Mouse (Mus musculus): ENCODE data around the gene Rfpl4.
"Not testable (repeated sequence)": the region's sequence is repeated elsewhere in the genome, so short reads cannot be mapped to it uniquely, and the experiment has no call there.

The Rfpl4 gene

GRCm38 (mm10) chr7:5080010-5080751 lies 36.6 kb downstream of the Rfpl4 start, which contains the start of gene Epn1:
Gene Epn1 (plus strand): TSS chr7:5080235.
- DNase-seq: peak; percentile 97

DNA sequence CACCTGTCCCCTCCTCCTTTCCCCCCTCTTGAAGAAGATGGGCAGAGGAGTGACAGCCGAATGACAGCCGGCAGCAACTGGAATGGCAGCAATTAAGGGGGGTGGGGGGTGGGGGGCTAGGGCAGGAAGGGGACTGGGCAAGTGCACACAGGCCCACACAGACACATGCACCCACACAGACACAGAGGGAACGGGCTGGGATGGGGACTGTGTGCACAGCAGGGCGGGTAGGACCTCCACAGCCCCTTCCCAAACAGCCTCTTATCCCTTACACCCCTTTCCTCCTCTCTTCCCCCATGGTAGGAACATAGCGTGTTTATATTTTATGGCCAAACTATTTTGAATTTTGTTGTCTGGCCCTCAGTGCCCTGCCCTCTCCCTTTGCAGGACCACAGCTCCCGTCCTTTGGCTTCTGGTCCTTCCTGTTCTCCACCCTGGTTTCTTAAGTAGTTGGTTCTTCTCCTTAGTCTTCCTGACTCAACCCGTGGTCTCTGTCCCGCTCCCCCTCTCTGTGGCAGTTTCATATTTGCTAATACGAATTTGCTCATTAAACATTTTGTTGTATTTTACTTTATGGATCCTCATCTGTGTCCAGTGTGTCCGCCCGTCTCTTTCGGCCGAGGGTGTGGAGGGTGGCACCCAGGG lies 37.3 kb downstream of the Rfpl4 start:
- not testable (repeated sequence) for DNase-seq

- no peak for DNase-seq
Observed at GRCm38 (mm10) chr7:5076931-5077330, 39.8 kb downstream of the Rfpl4 start.

- no peak for DNase-seq
Observed at GRCm38 (mm10) chr7:5074984-5075383, 41.8 kb downstream of the Rfpl4 start.

- DNase-seq: no peak
Observed at GRCm38 (mm10) chr7:5073586-5073985, 43.2 kb downstream of the Rfpl4 start.

- no peak for DNase-seq
Observed at GRCm38 (mm10) chr7:5064886-5065285, 51.9 kb downstream of the Rfpl4 start.

- peak; percentile 87 for DNase-seq
Observed at GRCm38 (mm10) chr7:5062360-5063001, 54.3 kb downstream of the Rfpl4 start.

- DNase-seq: peak; percentile 94
Observed at GRCm38 (mm10) chr7:5061774-5062359, 54.9 kb downstream of the Rfpl4 start, which contains the start of gene U2af2. Gene U2af2 (plus strand): TSS chr7:5062143.

- DNase-seq: peak; percentile 99
Observed at GRCm38 (mm10) chr7:5060944-5061773, 55.6 kb downstream of the Rfpl4 start.

GRCm38 (mm10) chr7:5060239-5060731 lies 56.5 kb downstream of the Rfpl4 start:
- DNase-seq: peak; percentile 93

Data from lung, postnatal 36 days (tissue).